Mouse (Mus musculus) spleen, embryonic (tissue): Measurements from ENCODE around the gene Gmip.

Source experiments
- CTCF ChIA-PET: fragments of 350-600 bp; sonication (Branson Sonifier 250); formaldehyde crosslinking; loops from one replicate; lab custom pipeline; 2022; lab: Charles Lee

The Gmip gene

DNA sequence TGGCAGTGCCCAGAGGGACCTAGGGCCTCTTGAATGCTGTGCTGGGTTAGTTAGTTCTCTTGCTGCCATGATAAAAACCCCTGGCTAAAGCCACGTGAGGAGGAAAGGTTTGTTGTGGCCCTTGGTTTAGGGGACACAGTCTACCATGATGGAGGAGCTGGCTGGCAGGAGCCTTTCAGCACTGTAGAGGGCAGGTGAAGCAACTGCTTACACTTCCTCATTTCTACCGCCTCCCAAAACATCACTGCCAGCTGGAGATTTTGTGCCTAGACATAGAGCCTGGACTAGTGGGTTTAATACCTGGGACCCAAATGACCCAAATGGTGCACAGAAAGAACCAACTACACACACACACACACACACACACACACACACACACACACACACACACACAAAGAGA, 52.8 kb downstream of the Gmip start:
- CTCF ChIA-PET = interaction anchor here (0.7 kb wide), 1 partner anchor 51 kb away, joined by 3 read pairs; no protein-coding TSS in a partner anchor

- CTCF ChIA-PET = no interaction called here
Measured at GRCm38 (mm10) chr8:69863387-69864020, 55.0 kb downstream of the Gmip start.

- CTCF ChIA-PET = no interaction called here
Measured at GRCm38 (mm10) chr8:69864180-69864579, 55.7 kb downstream of the Gmip start.

DNA sequence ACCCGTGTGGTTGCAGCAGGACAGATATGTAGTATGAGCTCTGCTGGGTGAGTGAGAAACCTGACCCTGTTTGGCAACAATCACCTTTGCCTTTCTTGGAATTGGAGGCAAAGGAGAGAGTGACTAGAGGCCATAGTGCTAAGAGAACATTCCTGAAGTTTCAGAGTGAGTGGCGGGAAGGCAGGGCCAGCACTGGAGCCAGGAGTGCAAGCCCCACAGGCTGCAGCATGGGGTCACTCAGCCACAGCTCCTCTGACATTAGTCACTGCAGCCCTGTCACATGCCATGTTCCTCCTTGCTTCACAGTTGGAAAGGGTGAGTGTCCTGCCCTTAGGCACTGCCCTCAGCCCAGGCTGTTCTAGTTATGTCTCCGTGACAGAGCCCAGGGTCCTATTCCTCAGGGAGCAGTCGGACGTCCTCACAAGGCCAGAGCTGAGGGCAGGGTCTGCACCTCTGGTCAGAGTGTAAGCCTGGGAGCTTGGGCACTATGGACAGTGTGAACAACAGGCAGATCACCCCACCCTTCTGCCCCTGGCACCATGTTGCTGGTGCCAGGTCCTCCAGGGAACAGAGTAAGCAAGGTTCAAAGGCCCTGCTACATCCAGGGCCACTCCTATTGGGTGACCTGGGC, 59.3 kb downstream of the Gmip start:
- CTCF ChIA-PET = interaction anchor here (0.5 kb wide), 1 partner anchor 903 kb away, joined by 6 read pairs; no protein-coding TSS in a partner anchor

DNA sequence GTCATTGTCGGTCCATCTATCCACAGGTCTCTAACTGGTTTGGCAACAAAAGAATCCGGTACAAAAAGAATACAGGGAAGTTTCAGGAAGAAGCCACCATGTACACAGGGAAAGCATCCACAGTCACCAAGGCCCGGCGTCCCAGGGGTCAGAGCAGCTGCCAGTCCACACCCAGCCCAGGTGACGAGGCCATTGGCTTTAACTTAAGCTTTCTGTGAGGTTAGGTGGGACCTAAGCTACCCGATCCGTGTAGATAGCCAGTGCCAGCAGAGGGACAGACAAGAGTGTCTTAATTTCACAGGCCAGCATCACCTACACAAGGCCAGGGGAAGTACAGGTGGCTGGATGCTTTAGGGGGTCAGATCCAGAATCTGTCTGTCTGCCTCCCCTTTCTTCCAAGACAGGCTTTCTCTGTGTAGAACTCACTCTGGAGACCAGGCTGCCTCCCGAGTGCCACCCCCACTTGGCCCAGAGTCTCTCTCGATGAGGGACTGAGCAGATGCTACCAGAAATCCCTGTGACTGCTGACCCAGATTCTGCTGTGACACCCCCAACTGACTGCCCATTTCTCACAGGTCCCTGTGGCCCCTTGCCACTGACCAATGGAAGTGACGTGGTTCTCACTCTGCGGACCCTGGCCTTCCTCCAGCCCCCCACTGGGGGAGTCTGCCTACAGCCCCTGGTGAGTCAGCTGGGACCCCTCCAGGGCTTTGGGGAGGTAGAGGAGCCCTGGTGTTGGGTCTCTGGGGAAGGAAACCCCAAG, 61.7 kb downstream of the Gmip start:
- CTCF ChIA-PET = no interaction called here

- CTCF ChIA-PET = no interaction called here
Measured at GRCm38 (mm10) chr8:69870907-69871306, 62.4 kb downstream of the Gmip start.
